Comparison of ENCODE assay signal across 8 mouse cellular contexts in genomic region chr9:63927340-63928049, GRCm38 (mm10).
DNase-seq lines count a peak whose midpoint lies in the region; ATAC-seq lines count a peak whose summit lies in the region.

No protein-coding gene starts in this region.

- WGBS in embryonic facial prominence, embryonic 11.5 days: 4% methylated on average over 34 of the region's 34 CpGs
- 3% methylated on average over 34 of the region's 34 CpGs for WGBS in heart, embryonic 11.5 days (ENCODE audit: insufficient replicate concordance)
- WGBS in kidney, embryonic 14.5 days: 4% methylated on average over 34 of the region's 34 CpGs
- 6% methylated on average over 34 of the region's 34 CpGs for WGBS in stomach, embryonic 15.5 days

- ATAC-seq in embryonic facial prominence, embryonic 11.5 days (replicated peaks; ENCODE audit: insufficient number of reproducible peaks, low FRiP score, low TSS enrichment, low read depth): no peak
- ATAC-seq in heart, embryonic 11.5 days (replicated peaks; ENCODE audit: insufficient number of reproducible peaks, low FRiP score, low TSS enrichment): peak; percentile 73
- peak; percentile 48 for ATAC-seq in kidney, embryonic 14.5 days (ENCODE audit: low FRiP score, low TSS enrichment)
- 0 out of 2 replicates have a peak, but pooled peaks have one; percentile 56 for ATAC-seq in stomach, embryonic 15.5 days (ENCODE audit: insufficient read depth, low FRiP score, low read depth)
- ATAC-seq in megakaryocyte-erythroid progenitor cell, adult 5-6 weeks (replicated peaks; ENCODE audit: low FRiP score, low TSS enrichment, poor library complexity, severe bottlenecking): no peak

- peak overlapping the region; percentile 61 for H3K9ac ChIP-seq in embryonic facial prominence, embryonic 11.5 days (replicated peaks; ENCODE audit: low read length)
- H3K9ac ChIP-seq in heart, embryonic 11.5 days (ENCODE audit: low read depth, low read length): peak overlapping the region; percentile 72
- H3K9ac ChIP-seq in kidney, embryonic 14.5 days (ENCODE audit: low read depth, low read length): peak overlapping the region; percentile 48; the same call in 1 of the 2 replicates
- no peak overlapping the region for H3K9ac ChIP-seq in stomach, embryonic 15.5 days

- peak overlapping the region; percentile 25 for H3K4me3 ChIP-seq in embryonic facial prominence, embryonic 11.5 days (ENCODE audit: low read depth, low read length)
- H3K4me3 ChIP-seq in heart, embryonic 11.5 days (ENCODE audit: low read depth, low read length): peak overlapping the region; percentile 27
- peak overlapping the region; percentile 28 for H3K4me3 ChIP-seq in kidney, embryonic 14.5 days (ENCODE audit: low read length)
- H3K4me3 ChIP-seq in stomach, embryonic 15.5 days (replicated peaks): peak overlapping the region; percentile 25

- no peak overlapping the region for H3K27ac ChIP-seq in embryonic facial prominence, embryonic 11.5 days (replicated peaks; ENCODE audit: low read depth, low read length)
- peak overlapping the region; percentile 95 for H3K27ac ChIP-seq in heart, embryonic 11.5 days (ENCODE audit: low read depth, low read length)
- H3K27ac ChIP-seq in kidney, embryonic 14.5 days (ENCODE audit: low read depth, low read length): peak overlapping the region; percentile 67
- peak overlapping the region; percentile 61; the same call in 1 of the 2 replicates for H3K27ac ChIP-seq in stomach, embryonic 15.5 days

- peak; percentile 92 for DNase-seq in adrenal gland, postnatal 14 days
- DNase-seq in embryonic facial prominence, embryonic 11.5 days (ENCODE audit: low spot score): peak; percentile 53
- peak; percentile 26 for DNase-seq in lung, postnatal 25 days (ENCODE audit: low spot score)
- DNase-seq in c-Kit-positive CD71-positive TER-119-positive erythroid progenitor cells, embryonic 14.5 days (ENCODE audit: low spot score): no peak

- H3K4me1 ChIP-seq in embryonic facial prominence, embryonic 11.5 days (ENCODE audit: control insufficient read depth, insufficient read depth, low read length): no peaks in the 10 kb centered on the region
- H3K4me1 ChIP-seq in heart, embryonic 11.5 days (ENCODE audit: control insufficient read depth, insufficient read depth, low read length): peaks cover 58% of the 10 kb centered on the region
- H3K4me1 ChIP-seq in kidney, embryonic 14.5 days (ENCODE audit: control insufficient read depth, insufficient read depth, low read length): peaks cover 45% of the 10 kb centered on the region
- H3K4me1 ChIP-seq in stomach, embryonic 15.5 days: peaks cover 17% of the 10 kb centered on the region

- H3K36me3 ChIP-seq in embryonic facial prominence, embryonic 11.5 days (replicated peaks; ENCODE audit: control insufficient read depth, insufficient read depth, low read depth, low read length): no peaks in the 10 kb centered on the region
- H3K36me3 ChIP-seq in heart, embryonic 11.5 days (ENCODE audit: control insufficient read depth, insufficient read depth, low read length): no peaks in the 10 kb centered on the region
- no peaks in the 10 kb centered on the region for H3K36me3 ChIP-seq in kidney, embryonic 14.5 days (ENCODE audit: control insufficient read depth, insufficient read depth, low read length)
- no peaks in the 10 kb centered on the region for H3K36me3 ChIP-seq in stomach, embryonic 15.5 days

- no peaks in the 10 kb centered on the region for H3K9me3 ChIP-seq in embryonic facial prominence, embryonic 11.5 days (replicated peaks; ENCODE audit: control insufficient read depth, low read length)
- H3K9me3 ChIP-seq in heart, embryonic 11.5 days (replicated peaks; ENCODE audit: control insufficient read depth, low read length): no peaks in the 10 kb centered on the region
- H3K9me3 ChIP-seq in kidney, embryonic 14.5 days (ENCODE audit: control insufficient read depth, low read length): no peaks in the 10 kb centered on the region
- no peaks in the 10 kb centered on the region for H3K9me3 ChIP-seq in stomach, embryonic 15.5 days

- peak overlapping the region; percentile 70 for H3K4me2 ChIP-seq in embryonic facial prominence, embryonic 11.5 days (ENCODE audit: low read depth, low read length)
- peak overlapping the region; percentile 67 for H3K4me2 ChIP-seq in heart, embryonic 11.5 days
- peak overlapping the region; percentile 68 for H3K4me2 ChIP-seq in kidney, embryonic 14.5 days (replicated peaks; ENCODE audit: low read depth, low read length)
- peak overlapping the region; percentile 68 for H3K4me2 ChIP-seq in stomach, embryonic 15.5 days

- H3K27me3 ChIP-seq in embryonic facial prominence, embryonic 11.5 days (ENCODE audit: control insufficient read depth, insufficient read depth, low read length): no peaks in the 10 kb centered on the region
- H3K27me3 ChIP-seq in heart, embryonic 11.5 days (ENCODE audit: control insufficient read depth, insufficient read depth, low read length): no peaks in the 10 kb centered on the region
- H3K27me3 ChIP-seq in kidney, embryonic 14.5 days (ENCODE audit: control insufficient read depth, insufficient read depth, low read length): no peaks in the 10 kb centered on the region
- no peaks in the 10 kb centered on the region for H3K27me3 ChIP-seq in stomach, embryonic 15.5 days (replicated peaks)

Comparison
In these comparisons a context has a peak if more than half of its experiments do, and no peak if none do; other contexts are left out.
1. ATAC-seq: peak in heart, embryonic 11.5 days (single experiment), kidney, embryonic 14.5 days (single experiment) and stomach, embryonic 15.5 days (single experiment); none in embryonic facial prominence, embryonic 11.5 days (single experiment) and megakaryocyte-erythroid progenitor cell, adult 5-6 weeks (single experiment).
2. Peak in every context shown above with its lines, with median percentiles within 50 percentile points of each other: H3K4me2 ChIP-seq and H3K4me3 ChIP-seq.